Mouse (Mus musculus): Measurements from ENCODE around the gene Nrf1.

The Nrf1 gene

DNA sequence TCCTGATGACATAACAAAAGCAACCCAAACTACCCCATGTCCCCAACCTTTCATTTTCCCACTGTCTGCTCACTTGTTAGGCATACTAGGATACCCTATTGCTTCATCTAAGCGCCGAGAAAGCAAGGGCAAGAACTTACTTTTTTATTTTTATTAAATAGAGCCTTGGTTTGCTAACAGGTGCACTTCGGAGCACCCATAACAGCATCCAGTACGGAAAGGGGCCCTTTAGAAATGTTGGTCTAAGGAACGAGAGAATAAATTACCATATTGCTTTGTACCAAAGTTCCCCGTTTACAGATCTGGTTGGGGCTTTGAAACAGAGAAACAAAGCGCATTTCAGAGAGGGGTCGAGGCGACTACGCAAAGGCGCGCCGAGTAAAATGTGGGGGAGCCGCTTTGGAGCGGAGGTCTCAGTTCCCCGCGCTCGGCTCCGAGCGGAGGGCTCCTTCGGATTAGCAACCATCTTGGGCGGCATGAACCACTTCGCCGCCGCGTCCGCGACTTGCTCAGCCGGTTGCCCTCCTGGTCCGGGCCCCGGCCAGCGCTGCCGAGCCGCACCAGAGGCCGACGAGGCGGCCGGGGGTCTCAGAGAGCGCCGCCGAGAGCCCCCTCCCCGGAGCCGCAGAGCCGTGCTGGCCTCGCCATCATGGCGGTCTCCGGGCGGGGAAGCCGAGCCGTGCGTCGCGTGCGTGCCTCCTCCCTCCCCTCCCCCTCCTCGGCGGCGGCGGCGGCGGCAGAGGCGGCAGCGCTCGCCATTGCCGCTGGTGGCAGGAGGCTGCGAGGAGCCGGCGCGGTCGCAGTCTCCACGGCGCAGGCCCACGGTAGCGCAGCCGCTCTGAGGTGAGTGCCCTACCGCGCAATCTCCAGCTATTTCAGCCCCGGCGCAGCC is at the start of gene Nrf1:
TSS of gene Nrf1 (plus strand) at position 718 of the 892 bp plus-strand sequence.
- DNase-seq (ENCODE audit: low spot score in 2 of 2), result peak; percentile 87 to 88

DNA sequence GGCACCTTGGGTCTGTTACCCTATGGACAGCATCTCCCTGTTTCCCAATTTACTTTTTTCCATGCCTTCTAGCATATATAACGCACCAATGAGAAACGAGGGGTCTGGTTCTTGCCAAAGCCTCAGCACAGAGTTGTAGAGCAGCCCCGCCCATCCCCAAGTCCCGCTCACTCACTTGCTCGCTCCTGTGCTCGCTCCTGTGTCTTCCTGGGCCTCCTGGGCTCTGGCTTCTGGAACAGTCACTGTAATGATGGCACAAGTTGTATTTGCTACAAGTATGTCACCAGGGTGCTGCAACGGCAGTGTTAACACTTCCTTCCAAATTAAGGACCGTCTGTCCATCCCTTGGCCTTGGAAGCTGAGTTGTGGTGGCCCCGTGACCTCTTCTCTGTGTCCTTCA is 49.6 kb upstream of the Nrf1 start:
- no peak for DNase-seq (ENCODE audit: low spot score in 2 of 2)

DNA sequence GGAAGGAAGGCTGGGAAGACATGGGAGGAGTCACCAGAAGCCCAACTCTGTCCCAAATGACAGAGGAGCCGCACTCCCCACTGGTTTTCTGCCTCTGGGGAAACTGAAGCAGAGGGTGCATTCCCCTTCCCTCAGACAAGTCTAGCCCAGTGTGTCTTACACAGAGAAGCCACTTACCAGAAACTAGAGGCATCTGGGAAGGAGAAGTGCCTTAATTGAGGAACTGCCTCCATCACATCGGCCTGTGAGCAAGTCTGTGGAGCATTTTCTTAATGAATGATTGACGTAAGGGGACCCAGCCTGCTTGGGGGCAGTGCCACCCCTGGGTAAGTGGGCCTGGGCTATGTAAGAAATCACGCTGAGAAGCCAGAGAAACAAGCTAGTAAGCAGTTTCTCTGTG is 49.0 kb upstream of the Nrf1 start:
- no peak for DNase-seq (ENCODE audit: low spot score in 2 of 2)

DNA sequence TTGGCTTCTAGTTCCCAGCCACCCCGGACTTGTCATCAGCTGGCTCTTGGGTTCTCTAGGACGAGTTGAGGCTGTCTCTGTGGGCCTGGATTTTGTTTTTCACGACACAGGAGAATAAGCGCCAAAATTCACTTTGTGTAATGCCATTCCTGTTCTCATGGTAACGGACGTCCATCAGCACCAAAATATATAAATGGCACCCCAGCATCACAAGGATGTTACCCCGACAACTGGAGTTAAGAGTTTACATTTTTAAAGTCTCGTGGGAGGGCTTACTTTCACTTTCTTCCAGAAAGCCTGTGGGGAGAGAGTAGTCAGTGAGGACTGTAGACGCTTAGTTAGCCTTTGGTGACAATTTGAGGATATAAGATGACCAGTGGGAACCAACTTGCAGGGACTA is 45.2 kb upstream of the Nrf1 start:
- DNase-seq (ENCODE audit: low spot score in 2 of 2), result peak in 1 of 2 experiments; percentile 12

DNA sequence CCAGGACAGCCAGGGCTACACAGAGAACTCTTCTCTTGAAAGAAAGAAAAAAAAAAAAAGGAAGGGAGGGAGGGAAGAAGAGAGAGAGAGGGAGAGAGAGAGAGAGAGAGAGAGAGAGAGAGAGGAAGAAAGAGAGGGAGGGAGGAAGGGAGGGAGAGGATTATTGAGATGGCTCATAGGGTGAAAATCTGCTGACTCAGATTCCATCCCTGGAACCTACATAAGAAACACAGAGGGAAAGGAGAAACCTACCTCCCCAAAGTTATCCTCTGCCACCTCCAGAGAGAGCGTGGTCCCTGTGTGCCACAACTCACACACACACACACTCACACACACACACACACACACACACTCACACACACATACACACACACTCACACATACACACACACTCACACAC is 41.9 kb upstream of the Nrf1 start:
- DNase-seq (ENCODE audit: low spot score in 2 of 2), result no peak

DNA sequence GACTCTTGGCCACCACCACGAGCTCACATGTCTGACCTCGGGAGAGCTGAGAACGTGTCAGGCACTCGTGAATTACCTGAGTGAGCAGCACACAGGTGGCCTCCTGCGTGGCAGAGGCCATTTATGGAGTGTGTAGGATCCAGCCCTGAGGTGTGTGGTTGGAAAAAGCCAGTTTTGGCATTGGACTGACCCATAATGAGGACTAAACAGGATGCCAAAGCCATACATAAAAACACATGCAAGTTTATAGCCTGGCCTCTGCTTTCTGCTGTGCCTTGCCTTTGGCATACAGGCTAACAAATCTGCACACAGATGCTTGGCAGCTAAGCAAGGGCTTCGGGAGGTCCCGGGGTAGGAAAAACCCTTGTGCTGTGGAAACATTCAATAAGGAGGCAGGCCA is 38.6 kb upstream of the Nrf1 start:
- no peak for DNase-seq (ENCODE audit: low spot score in 2 of 2)

DNA sequence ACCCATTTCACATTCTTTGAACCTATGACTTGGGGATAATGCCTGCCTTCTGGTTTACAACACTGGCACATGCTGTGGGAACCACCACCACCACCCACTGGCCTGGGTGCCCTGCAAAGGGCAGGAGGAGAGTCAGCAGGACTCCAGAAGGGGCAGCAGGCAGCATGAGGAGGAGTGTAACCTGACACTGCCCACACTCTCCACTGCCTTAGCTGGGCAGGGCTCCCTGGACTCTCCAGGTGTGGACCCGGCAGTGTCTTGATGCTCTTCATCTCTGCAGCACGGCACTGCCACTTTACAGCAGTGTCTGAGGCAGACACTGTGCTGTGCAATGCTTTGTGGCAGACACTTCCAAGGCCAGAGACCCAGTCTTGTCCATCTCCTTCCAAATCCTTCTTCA is 34.3 kb upstream of the Nrf1 start:
- no peak for DNase-seq (ENCODE audit: low spot score in 2 of 2)

DNA sequence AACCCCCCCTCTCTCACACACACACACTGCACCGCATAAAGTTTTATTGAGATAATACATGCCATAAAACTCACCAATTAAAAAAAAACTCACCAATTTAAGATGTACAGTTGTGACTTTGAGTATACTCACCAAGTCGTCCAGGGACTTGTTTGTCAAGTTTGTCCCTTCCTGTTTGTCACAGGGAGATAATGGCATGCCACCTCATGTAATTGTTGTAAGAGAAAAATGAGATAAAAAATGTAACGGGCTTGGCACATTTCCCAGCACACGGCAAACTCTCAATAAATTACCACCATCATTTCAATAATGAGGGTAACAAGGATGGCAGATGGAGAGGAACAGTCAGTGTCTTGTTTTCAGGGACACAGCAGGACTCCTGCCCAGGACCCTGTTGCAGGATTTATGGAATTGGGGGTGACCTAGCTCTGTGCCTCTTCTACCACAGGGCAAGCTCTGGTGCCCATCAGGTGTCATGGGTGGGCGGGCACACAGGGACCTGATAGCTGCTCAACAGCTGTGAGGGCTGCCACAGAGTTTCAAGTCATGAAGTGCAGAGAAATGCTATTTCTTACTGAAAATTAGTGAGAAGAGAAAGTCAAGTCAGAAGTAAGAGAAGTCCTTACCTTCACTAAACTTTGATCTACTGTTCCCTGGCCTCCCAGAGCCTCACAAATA is 33.5 kb upstream of the Nrf1 start:
- no peak for DNase-seq (ENCODE audit: low spot score in 2 of 2)

DNA sequence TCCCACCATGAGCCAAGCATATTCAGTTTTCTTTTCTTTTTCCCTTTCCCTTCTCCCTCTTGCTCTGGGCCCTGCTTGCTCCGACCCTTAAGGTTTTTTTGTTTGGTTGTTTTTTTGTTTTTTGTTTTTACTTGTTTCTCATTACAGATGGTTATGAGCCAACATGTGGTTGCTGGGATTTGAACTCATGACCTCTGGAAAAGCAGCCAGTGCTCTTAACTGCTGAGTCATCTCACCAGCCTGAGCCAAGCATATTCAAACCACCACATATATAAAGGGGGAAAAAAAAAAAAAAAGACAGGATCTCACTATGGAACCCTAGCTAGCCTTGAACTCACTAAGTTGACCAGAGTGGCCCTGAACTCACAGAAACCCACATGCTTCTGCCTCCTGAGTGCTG is 26.5 kb upstream of the Nrf1 start:
- DNase-seq (ENCODE audit: low spot score in 2 of 2), result no peak

DNA sequence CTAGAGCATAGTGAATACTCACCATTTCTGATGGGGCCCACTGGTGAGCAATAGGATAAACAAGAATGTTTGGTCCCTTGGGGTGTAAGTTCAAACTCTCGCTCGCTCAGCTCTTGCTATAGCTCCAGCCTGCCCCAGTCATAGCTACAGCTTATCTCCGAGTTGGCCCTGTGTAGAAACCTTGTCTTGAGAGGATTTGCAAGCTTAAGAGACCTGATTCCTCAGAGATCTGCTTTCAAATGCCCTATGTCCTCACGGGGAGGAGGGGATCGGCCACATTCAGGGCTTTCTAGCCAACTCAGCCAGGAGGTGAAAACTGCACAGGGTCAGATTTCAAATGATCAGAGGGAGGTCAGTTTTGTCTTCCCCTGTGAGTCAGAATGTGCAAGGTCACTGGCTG is 26.1 kb upstream of the Nrf1 start:
- no peak for DNase-seq (ENCODE audit: low spot score in 2 of 2)

DNA sequence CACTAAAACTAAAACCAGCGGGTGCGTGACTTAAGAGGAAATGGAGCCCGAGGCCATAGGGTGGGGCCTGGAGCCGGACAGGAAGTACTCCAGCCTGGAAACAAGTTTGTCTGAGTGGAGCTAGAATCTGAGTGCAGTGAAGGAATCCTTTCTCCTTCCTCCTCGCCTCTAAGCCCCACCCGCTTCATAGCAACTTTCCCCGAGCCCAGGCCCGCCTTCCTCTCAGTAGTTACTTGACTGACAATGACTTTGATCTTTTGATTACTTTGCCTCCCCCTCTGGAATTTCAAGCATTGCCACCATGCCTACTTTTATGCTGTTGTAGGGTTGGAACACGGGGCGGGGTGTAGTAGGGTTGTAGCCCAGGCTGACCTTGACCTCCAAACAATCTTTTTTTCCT is 21.0 kb upstream of the Nrf1 start:
- DNase-seq (ENCODE audit: low spot score in 2 of 2), result no peak

DNA sequence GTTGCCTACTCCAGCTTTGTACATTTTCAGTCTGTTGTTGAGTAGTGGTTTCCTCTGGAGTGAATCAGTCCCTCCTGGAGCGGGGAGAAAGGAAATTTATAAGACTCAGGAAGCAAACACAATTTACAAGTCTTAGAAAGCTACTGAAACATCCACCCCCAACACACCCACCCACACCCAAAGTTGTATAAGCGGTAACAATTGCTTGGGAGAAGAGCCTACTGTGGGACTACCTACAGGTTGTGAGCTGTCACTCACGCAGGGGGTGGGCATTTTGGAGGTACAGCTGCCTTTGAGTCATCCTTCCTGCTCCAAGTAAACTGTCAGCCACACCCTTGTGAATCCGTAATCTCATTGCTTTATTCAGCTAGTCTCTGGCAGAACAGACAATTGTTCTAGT is 19.4 kb upstream of the Nrf1 start:
- peak in 1 of 2 experiments; percentile 16 for DNase-seq (ENCODE audit: low spot score in 2 of 2)

DNA sequence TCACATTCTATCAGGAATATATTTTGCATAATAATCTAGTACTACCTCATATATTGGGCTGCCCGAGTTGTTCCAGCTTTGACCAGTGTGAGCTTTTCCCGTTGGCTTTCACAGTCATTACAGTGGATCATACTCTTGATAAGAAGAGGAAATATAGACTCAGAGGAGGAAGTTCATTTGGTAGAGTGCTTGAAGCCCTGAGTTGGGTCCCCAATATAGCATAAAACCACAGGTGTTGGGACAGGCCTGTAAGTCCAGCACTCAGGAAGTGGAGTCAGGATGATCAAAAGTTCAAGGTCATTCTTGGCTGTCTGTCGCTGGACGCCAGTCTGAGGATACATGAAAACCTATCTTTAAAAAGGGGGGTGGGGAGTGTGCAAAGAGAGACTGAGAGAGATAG is 12.7 kb upstream of the Nrf1 start:
- no peak for DNase-seq (ENCODE audit: low spot score in 2 of 2)

DNA sequence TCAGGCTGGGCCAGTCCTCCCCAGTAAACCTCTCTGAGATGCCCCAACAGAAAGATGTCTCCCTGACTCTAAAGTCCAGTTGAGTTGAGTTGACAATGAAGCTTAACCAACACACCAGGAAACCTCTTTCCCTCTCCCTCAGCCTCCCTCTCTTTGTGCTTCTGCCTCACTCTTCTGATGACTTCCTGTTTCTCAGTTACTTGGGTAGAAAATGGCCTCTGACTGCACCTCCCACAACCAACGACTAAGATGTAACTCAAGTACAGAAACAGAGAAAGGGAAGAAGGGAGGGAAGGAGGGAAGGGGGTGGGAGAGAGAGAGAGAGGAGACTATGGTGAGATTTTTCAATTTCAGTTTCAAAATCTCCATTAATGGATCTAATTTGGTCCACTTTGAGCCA is 6.3 kb upstream of the Nrf1 start:
- DNase-seq (ENCODE audit: low spot score in 2 of 2), result no peak

DNA sequence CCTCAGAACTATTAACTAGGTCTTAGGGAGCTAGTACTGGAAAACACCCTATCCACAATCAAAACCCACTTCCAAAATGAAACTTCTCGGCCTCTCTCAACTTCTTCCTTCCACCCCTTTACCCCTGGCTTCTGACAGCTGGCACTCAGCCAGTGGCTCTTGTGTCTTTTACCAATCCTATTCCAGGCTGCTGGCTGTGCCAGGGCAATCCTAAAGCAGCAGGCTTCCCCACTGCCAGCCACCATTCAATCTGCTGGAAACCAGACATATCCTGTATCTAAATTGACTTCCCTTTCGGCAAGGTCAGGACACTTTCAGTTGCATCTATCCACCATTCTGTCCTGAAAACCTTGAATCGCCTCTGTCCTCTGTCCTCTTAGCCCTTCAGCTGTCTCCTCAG is 5.3 kb upstream of the Nrf1 start:
- DNase-seq (ENCODE audit: low spot score in 2 of 2), result no peak

DNA sequence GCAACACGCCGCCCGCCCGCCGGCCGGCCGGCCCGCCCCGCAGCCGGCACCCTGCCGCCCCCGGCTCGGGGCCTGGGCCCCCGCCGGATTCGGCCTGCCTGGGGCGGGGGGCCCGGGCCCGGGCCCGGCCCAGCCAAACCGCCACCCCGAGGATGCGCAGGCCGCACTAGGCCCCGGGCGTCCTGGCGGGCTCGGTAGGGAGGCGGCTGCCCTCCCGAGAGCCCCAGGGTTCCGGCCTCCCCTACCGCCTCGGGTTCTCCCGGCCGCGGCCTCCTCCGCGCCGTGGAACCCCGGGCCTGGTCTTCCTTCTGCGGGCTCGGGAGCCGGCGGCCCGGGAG is 344 bp downstream of the Nrf1 start:
- no peak for DNase-seq (ENCODE audit: low spot score in 2 of 2)

DNA sequence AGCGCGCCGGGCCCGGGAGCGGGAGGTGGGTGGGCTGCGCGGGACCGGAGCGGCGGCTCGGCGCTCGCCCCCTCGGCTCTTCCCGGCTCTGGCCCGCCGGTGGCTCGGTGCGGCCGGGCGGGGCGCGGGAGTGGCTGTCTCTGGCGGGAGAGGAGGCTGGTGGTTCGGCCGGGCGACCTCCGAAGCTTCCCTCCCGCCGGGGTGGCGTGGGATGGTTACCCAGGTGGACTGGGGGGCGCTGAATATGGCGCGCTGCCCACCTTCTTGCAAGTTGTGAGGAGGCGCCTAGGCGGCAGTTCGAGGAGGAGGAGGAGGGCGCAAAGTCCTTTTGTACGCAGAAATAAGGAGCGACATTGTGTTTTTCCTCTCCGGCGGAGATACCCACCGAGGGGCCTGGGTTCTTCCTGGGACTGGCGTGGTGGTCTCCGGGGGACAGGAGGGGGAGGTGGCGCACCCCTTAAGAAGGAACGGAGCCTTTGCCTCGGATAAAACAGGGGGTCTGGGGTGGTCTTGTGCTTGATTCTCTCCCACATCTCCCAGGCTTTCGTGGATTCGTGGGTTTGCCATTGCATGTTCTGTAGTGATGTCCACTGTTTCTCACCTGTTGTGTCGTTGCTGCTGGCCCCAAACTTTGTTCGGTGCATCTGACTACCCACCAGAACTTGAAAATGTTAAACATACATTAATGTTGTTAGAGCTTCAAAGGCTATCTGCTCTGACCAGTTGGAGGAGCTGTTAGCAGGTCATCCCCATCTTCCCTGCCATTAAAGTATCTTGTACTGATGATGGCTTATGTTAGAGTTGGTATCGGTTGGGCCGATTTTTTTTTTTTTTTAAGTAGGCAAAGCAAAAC is 939 bp downstream of the Nrf1 start:
- peak; percentile 36 to 49 for DNase-seq (ENCODE audit: low spot score in 2 of 2)

DNA sequence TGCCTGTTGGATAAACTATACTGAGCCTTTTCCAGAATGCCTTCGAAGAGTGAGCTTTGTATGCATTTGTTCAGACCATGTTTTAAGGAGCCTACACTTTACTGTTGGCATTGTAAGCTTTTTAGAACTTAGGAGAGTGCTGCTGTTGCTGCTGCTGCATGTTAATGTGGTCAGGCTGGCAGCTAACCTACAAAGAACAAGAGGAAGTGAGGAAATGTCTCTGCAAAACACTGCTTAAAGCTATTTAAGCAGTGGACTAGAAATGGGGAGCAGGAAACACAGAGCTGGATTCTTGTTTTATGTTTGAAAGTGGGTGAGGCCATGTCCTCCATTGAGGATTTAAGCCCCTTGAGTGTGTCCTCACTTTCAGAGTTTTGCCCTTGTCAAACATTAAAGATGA is 5.3 kb downstream of the Nrf1 start:
- no peak for DNase-seq (ENCODE audit: low spot score in 2 of 2)

DNA sequence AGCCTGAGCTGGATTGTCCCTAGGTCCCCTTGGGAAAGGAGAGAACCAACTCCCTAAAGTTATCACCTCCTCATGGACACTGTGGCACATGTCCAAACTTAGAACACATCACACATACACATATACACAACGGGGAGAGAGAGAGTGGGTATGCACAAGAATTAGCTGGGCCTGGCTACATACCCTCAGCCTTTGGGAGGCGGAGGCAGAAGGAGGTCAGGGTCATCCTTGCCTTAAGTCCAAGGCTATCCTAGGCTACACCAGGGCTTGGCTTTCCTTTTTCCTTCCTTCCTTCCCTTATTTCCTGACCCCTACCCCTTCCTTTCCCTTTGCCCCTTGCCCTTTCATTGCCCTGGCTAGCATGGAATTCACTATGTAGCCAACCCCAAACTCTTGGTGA is 14.8 kb downstream of the Nrf1 start:
- DNase-seq (ENCODE audit: low spot score in 2 of 2), result no peak

DNA sequence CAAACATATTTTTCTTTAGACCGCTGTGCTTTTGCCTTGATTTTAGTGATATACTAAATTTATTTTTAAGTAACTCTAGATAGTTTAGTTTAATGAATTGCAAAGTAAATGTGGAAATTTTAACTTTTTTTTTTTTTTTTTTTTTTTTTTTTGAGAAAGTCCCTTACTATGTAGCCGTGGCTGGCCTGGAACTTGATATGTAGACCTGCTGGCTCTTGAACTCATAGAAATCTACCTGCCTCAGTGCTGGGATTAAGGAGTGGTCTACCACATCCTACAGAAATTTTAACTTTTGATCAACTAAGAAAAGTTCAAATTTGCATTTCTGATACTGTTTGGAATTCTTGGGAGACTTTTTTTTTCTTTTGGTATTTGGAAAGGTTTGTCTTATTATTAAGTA is 17.6 kb downstream of the Nrf1 start:
- DNase-seq (ENCODE audit: low spot score in 2 of 2), result no peak

DNA sequence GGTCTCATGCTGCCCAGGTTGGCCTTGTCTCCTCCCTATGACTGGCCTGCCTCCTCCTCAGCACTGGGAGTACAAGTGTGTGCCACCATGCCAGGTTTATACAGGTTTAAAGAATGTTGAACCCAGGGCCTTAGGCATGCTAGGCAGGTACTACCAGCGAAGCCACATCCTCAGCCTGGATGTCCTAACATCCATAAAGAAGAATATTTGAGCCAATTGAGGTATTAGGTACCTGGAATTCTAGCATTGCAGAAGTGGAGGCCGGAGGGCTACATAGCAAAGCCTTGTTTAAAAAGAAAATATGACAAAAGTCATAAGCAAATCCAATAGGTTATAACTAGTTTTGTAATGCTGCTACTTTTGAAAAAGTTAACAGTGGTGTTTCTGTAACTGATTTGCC is 19.0 kb downstream of the Nrf1 start:
- no peak for DNase-seq (ENCODE audit: low spot score in 2 of 2)

DNA sequence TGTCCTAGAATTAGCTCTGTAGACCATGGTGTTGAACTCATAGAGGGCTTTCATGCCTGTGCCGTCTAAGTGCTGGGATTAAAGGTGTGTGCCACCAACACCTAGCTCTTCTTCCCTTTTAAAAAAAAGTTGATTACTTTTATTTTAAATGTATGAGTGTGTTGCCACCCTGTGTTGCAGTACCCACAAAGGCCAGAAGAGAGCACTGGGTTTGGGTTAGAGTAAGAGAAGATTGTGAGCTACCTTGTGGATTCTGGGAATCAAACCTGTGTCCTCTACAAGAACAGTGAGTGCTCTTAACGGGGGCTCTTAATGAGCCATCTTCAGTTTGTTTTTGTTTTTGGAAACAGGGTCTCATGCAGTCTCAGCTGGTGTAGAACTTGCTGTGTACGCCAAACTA is 24.7 kb downstream of the Nrf1 start:
- DNase-seq (ENCODE audit: low spot score in 2 of 2), result no peak
